Mouse (Mus musculus) MEL (cell line): Measurements from ENCODE around the gene Fmnl1. TPM values are rescaled to one million over a fixed set of nuclear protein-coding genes. Genes with fewer than 3 reads are reported as not detected.

Source experiments
- DNase-seq: peaks from one replicate; pipeline ENCODE4 v3.0.0; 2011; ENCODE audit warnings: low read depth, low spot score
- H3K27ac ChIP-seq: 2 replicates; pipeline ENCODE4 v1.5.1; 2012; ENCODE audit warnings: low read depth, mild to moderate bottlenecking, control low read depth, low read length, moderate library complexity; ENCODE audit not compliant: control insufficient read depth
- H3K27me3 ChIP-seq, 2 experiments: fragments of 150-350 bp in 1 of 2; sonication (generic) in 1 of 2; 2 replicates each; pipeline ENCODE4 v1.6.1; 2012; ENCODE audit warnings: low read length in 2 of 2, mild to moderate bottlenecking in 2 of 2, improper control_type of control experiment in 1 of 2, moderate library complexity in 1 of 2; ENCODE audit not compliant: insufficient read depth in 2 of 2, control insufficient read depth in 1 of 2
- H3K36me3 ChIP-seq, 2 experiments: 2 replicates each; pipeline ENCODE4 v1.6.1; 2012 to 2014; ENCODE audit warnings: low read length in 2 of 2, improper control_type of control experiment in 1 of 2, inconsistent platforms in 1 of 2, mild to moderate bottlenecking in 1 of 2; ENCODE audit not compliant: insufficient read depth in 2 of 2, control insufficient read depth in 1 of 2
- H3K4me1 ChIP-seq, 2 experiments: fragments of 150-350 bp in 1 of 2; sonication (generic) in 1 of 2; 2 replicates each; pipeline ENCODE4 v1.6.1; 2012; ENCODE audit warnings: low read length in 2 of 2, improper control_type of control experiment in 1 of 2, mild to moderate bottlenecking in 1 of 2; ENCODE audit not compliant: insufficient read depth in 2 of 2, control insufficient read depth in 1 of 2
- H3K4me3 ChIP-seq, 2 experiments: fragments of 150-350 bp in 1 of 2; sonication (generic) in 1 of 2; 2 replicates each; pipeline ENCODE4 v1.5.1; 2012; ENCODE audit warnings: low read depth in 2 of 2, low read length in 2 of 2, mild to moderate bottlenecking in 2 of 2, moderate library complexity in 2 of 2, control low read depth in 1 of 2, improper control_type of control experiment in 1 of 2; ENCODE audit not compliant: control insufficient read depth in 1 of 2, insufficient read depth in 1 of 2
- H3K79me2 ChIP-seq: 2 replicates; pipeline ENCODE4 v1.6.1; 2012; ENCODE audit warnings: mild to moderate bottlenecking, low read length, moderate library complexity; ENCODE audit not compliant: control insufficient read depth, poor library complexity, insufficient read depth
- H3K9ac ChIP-seq: 2 replicates; pipeline ENCODE4 v1.6.1; 2012; ENCODE audit warnings: low read depth, mild to moderate bottlenecking, control low read depth, low read length, moderate library complexity; ENCODE audit not compliant: control insufficient read depth, poor library complexity, severe bottlenecking
- H3K9me3 ChIP-seq: fragments of 150-350 bp; sonication (generic); replicated peaks from 2 replicates; pipeline ENCODE4 v1.6.1; 2012; ENCODE audit warnings: mild to moderate bottlenecking, low read length, improper control_type of control experiment, moderate library complexity; ENCODE audit not compliant: insufficient read depth
- CHD1 ChIP-seq: IDR thresholded peaks from 2 replicates; pipeline ENCODE4 v1.6.1; 2012; ENCODE audit warnings: low read depth, mild to moderate bottlenecking, inconsistent platforms, low read length, improper control_type of control experiment
- CHD2 ChIP-seq: IDR thresholded peaks from 2 replicates; pipeline ENCODE4 v1.6.1; 2011; ENCODE audit warnings: low read length, improper control_type of control experiment
- E2F4 ChIP-seq: IDR thresholded peaks from 2 replicates; pipeline ENCODE4 v1.6.1; 2011; ENCODE audit warnings: low read depth, low read length, improper control_type of control experiment, borderline replicate concordance
- MAFK ChIP-seq: IDR thresholded peaks from 2 replicates; pipeline ENCODE4 v1.6.1; 2011; ENCODE audit warnings: low read depth, mild to moderate bottlenecking, low read length, improper control_type of control experiment, borderline replicate concordance
- MEF2A ChIP-seq: IDR thresholded peaks from 2 replicates; pipeline ENCODE4 v1.6.1; 2014; ENCODE audit warnings: low read depth, mild to moderate bottlenecking, inconsistent platforms, low read length, improper control_type of control experiment; ENCODE audit not compliant: poor library complexity, insufficient replicate concordance, severe bottlenecking; ENCODE audit errors: extremely low read depth
- MYB ChIP-seq: IDR thresholded peaks from 2 replicates; pipeline ENCODE4 v1.6.1; 2011; ENCODE audit warnings: mild to moderate bottlenecking, low read depth, low read length, improper control_type of control experiment
- MYC ChIP-seq: IDR thresholded peaks from 2 replicates; pipeline ENCODE4 v1.6.1; 2011; ENCODE audit warnings: low read depth, mild to moderate bottlenecking, low read length, improper control_type of control experiment, moderate library complexity
- NELFE ChIP-seq: IDR thresholded peaks from 2 replicates; pipeline ENCODE4 v1.6.1; 2011; ENCODE audit warnings: low read depth, low read length, improper control_type of control experiment
- NRF1 ChIP-seq: IDR thresholded peaks from 2 replicates; pipeline ENCODE4 v1.6.1; 2014; ENCODE audit warnings: low read depth, mild to moderate bottlenecking, inconsistent platforms, low read length, improper control_type of control experiment, moderate library complexity; ENCODE audit not compliant: poor library complexity, insufficient read depth, severe bottlenecking
- POLR2AphosphoS5 ChIP-seq: IDR thresholded peaks from 2 replicates; pipeline ENCODE4 v1.6.1; 2012; ENCODE audit warnings: low read depth, borderline replicate concordance, mild to moderate bottlenecking, inconsistent platforms, low read length, moderate library complexity, mixed read lengths
- RAD21 ChIP-seq: IDR thresholded peaks from 2 replicates; pipeline ENCODE4 v1.6.1; 2011; ENCODE audit warnings: mild to moderate bottlenecking, low read depth, low read length, improper control_type of control experiment
- SIN3A ChIP-seq: IDR thresholded peaks from 2 replicates; pipeline ENCODE4 v1.6.1; 2012; ENCODE audit warnings: low read length, improper control_type of control experiment, inconsistent platforms
- TAL1 ChIP-seq: IDR thresholded peaks from 2 replicates; pipeline ENCODE4 v1.6.1; 2012; ENCODE audit warnings: mild to moderate bottlenecking, inconsistent platforms, low read length, moderate library complexity, mixed read lengths
- USF1 ChIP-seq: IDR thresholded peaks from 2 replicates; pipeline ENCODE4 v1.6.1; 2014; ENCODE audit warnings: low read depth, mild to moderate bottlenecking, inconsistent platforms, low read length, improper control_type of control experiment, moderate library complexity
- USF2 ChIP-seq, 2 experiments: IDR thresholded peaks; 2 replicates each; pipeline ENCODE4 v1.6.1; 2011 to 2012; ENCODE audit warnings: improper control_type of control experiment in 2 of 2, low read length in 2 of 2, borderline replicate concordance in 1 of 2, inconsistent platforms in 1 of 2, low read depth in 1 of 2, mild to moderate bottlenecking in 1 of 2; ENCODE audit not compliant: insufficient read depth in 1 of 2
- ZC3H11A ChIP-seq: IDR thresholded peaks from 2 replicates; pipeline ENCODE4 v1.6.1; 2012; ENCODE audit warnings: low read depth, mild to moderate bottlenecking, inconsistent platforms, low read length, improper control_type of control experiment
- ZMIZ1 ChIP-seq: IDR thresholded peaks from 2 replicates; pipeline ENCODE4 v1.6.1; 2012; ENCODE audit warnings: low read depth, mild to moderate bottlenecking, inconsistent platforms, low read length, improper control_type of control experiment, moderate library complexity
- polyA plus RNA-seq, 2 experiments: library from polyadenylated mRNA; stranded (reverse) in 1 of 2; unstranded in 1 of 2; fragments of >175 nt in 1 of 2; fragments of >200 nt in 1 of 2; gene quantifications; 2 replicates each; pipeline versions ENCODE4 v1.2.1 to v1.2.4; 2012; ENCODE audit warnings: low replicate concordance in 2 of 2, low read depth in 1 of 2; ENCODE audit not compliant: insufficient read length in 2 of 2, insufficient read depth in 1 of 2, missing spikeins in 1 of 2
- total RNA-seq: library from RNA; depleted of rRNA; stranded (reverse); fragments of 300-350 nt; gene quantifications from 2 replicates; pipeline ENCODE4 v1.2.3, GENCODE M21; 2012

Fmnl1 gene
- total and polyA plus RNA-seq, 3 experiments: 1.7 to 17.2 TPM; not detected in 1

GRCm38 (mm10) chr11:103140763-103141100, 30.2 kb upstream of the Fmnl1 start:
- no peaks in the 10 kb centered on the region for H3K9me3 ChIP-seq
- no peak overlapping the region for H3K9ac ChIP-seq
- no peaks in the 10 kb centered on the region for H3K79me2 ChIP-seq
- no peaks in the 10 kb centered on the region for H3K27me3 ChIP-seq
- peaks cover 5 to 11% of the 10 kb centered on the region in 2 experiments for H3K4me1 ChIP-seq
- no peak overlapping the region for H3K27ac ChIP-seq
- TF ChIP-seq NELFE: no peak
- no peak for TF ChIP-seq ZMIZ1
- no peak overlapping the region for H3K4me3 ChIP-seq
- DNase-seq: no peak
- H3K36me3 ChIP-seq: peaks cover 0 to 10% of the 10 kb centered on the region in 2 experiments; a peak in 2 of 4 replicates

- H3K27me3 ChIP-seq: no peaks in the 10 kb centered on the region
- TF ChIP-seq ZC3H11A (no peak), NRF1 (no peak), ZMIZ1 (no peak), CHD1 (no peak), TAL1 (no peak), MAFK (no peak), POLR2AphosphoS5 (no peak), USF1 (no peak), MYC (no peak), E2F4 (no peak), USF2 (IDR thresholded peaks at IDR 0.05; ENCODE audit: borderline replicate concordance in 1 of 2, insufficient read depth in 1 of 2, low read depth in 1 of 2, low read length in 2 of 2) (no peak), MYB (no peak), RAD21 (no peak), SIN3A (no peak), MEF2A (no peak), CHD2 (no peak)
- H3K9me3 ChIP-seq: no peaks in the 10 kb centered on the region
- DNase-seq: no peak
- H3K27ac ChIP-seq: no peak overlapping the region
- no peak overlapping the region for H3K9ac ChIP-seq
- peaks cover 0 to 5% of the 10 kb centered on the region in 2 experiments; a peak in 2 of 4 replicates for H3K36me3 ChIP-seq
- no peaks in the 10 kb centered on the region for H3K79me2 ChIP-seq
- peaks cover 2 to 7% of the 10 kb centered on the region in 2 experiments for H3K4me1 ChIP-seq
- no peak overlapping the region for H3K4me3 ChIP-seq
These were observed 29.6 kb upstream of the Fmnl1 start for GRCm38 (mm10) chr11:103141101-103141943.
